Mouse (Mus musculus) liver, embryonic 14.5 days (tissue): ENCODE results near the gene Fam114a2. TPM values are rescaled to one million over a fixed set of nuclear protein-coding genes. Genes with fewer than 3 reads are reported as not detected.

Experiments used
- ATAC-seq: fragments of 200-750 bp; cut with Nextera tagmentation; 2 replicates; pipeline ENCODE4 v1.8.0; 2017; ENCODE audit warnings: moderate number of reproducible peaks, mild to moderate bottlenecking, moderate library complexity; ENCODE audit not compliant: insufficient read depth
- DNase-seq, 3 experiments: peaks; one replicate each; pipeline ENCODE4 v3.0.0-alpha.2; 2012 to 2013; ENCODE audit warnings: low read depth in 3 of 3, low spot score in 3 of 3
- H3K27ac ChIP-seq: fragments of 300-500 bp; sonication (generic); 2 replicates; pipeline ENCODE4 v1.5.1; 2014; ENCODE audit warnings: moderate library complexity, mild to moderate bottlenecking, control low read depth, inconsistent platforms
- H3K27me3 ChIP-seq: fragments of 300-500 bp; sonication (generic); 2 replicates; pipeline ENCODE4 v1.6.1; 2014; ENCODE audit warnings: mild to moderate bottlenecking, low read length, moderate library complexity; ENCODE audit not compliant: control insufficient read depth, insufficient read depth
- H3K36me3 ChIP-seq: fragments of 300-500 bp; sonication (generic); replicated peaks from 2 replicates; pipeline ENCODE4 v1.6.1; 2014; ENCODE audit warnings: low read depth; ENCODE audit not compliant: control insufficient read depth, insufficient read depth
- H3K4me1 ChIP-seq, 2 experiments: fragments of 200-500 bp in 1 of 2; fragments of 300-500 bp in 1 of 2; sonication (generic) in 1 of 2; replicated peaks; 2 replicates each; pipeline ENCODE4 v1.6.1; 2012 to 2014; ENCODE audit warnings: antibody characterized with exemption in 1 of 2, inconsistent platforms in 1 of 2, low read length in 1 of 2; ENCODE audit not compliant: control insufficient read depth in 2 of 2, insufficient read depth in 2 of 2
- H3K4me2 ChIP-seq: fragments of 300-500 bp; sonication (generic); 2 replicates; pipeline ENCODE4 v1.6.1; 2014; ENCODE audit warnings: low read depth, mild to moderate bottlenecking, control low read depth, moderate library complexity
- H3K4me3 ChIP-seq, 2 experiments: fragments of 200-500 bp in 1 of 2; fragments of 300-500 bp in 1 of 2; sonication (generic) in 1 of 2; 2 replicates each; pipeline ENCODE4 v1.5.1; 2012 to 2014; ENCODE audit warnings: low read depth in 2 of 2, low read length in 2 of 2, mild to moderate bottlenecking in 2 of 2, control low read depth in 1 of 2, inconsistent platforms in 1 of 2, moderate library complexity in 1 of 2; ENCODE audit not compliant: insufficient read depth in 1 of 2
- H3K9ac ChIP-seq: fragments of 300-500 bp; sonication (generic); replicated peaks from 2 replicates; pipeline ENCODE4 v1.6.1; 2014; ENCODE audit warnings: mild to moderate bottlenecking, control low read depth, moderate library complexity
- H3K9me3 ChIP-seq: fragments of 300-500 bp; sonication (generic); 2 replicates; pipeline ENCODE4 v1.6.1; 2016; ENCODE audit warnings: low read length, mixed read lengths; ENCODE audit not compliant: control insufficient read depth
- CTCF ChIP-seq: IDR thresholded peaks from 2 replicates; pipeline ENCODE4 v1.5.1; 2016; ENCODE audit warnings: antibody characterized with exemption, low read depth, control low read depth
- EP300 ChIP-seq: IDR thresholded peaks from 2 replicates; pipeline ENCODE4 v1.6.1; 2016; ENCODE audit warnings: antibody characterized with exemption, low read depth
- WGBS: fragments of 180-500 bp; shearing (Covaris S2); extraction: QIAGEN DNeasy Blood & Tissue Kit; methylation state at CpG from one replicate; pipeline ENCODE4 v1.1.7; 2014; ENCODE audit not compliant: insufficient replicate concordance; 5-methylcytosine and 5-hydroxymethylcytosine counted together
- polyA plus RNA-seq, 2 experiments: library from polyadenylated mRNA; depleted of rRNA in 1 of 2; stranded (reverse) in 1 of 2; unstranded in 1 of 2; fragments of >200 nt; fragmentation: Nextera tagmentation in 1 of 2; extraction: Ambion mirVana in 1 of 2; gene quantifications; 2 replicates each; pipeline versions ENCODE4 v1.2.1 to v1.2.3; 2012 to 2014

Gene Fam114a2
- polyA plus RNA-seq, 2 experiments, result 15.3 to 18.8 TPM

DNA sequence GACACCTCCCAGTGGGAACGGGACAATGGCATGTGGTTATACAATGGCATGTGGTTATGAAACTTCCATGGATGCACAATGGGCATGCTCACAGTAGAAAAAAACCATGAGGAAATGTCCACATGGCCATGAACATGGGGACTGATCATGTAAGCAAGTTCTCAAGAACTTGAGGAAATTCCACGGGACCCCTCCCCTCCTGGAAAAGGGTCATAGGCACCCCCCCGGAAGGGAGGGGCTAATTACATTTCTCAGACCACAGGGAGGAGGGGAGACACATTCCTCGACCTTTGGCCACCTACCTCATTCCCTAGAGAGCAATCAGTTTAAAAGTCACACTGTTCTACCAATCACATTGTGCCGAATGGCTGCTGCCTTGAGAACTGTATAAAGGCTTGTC is 64.0 kb downstream of the Fam114a2 start:
- TF ChIP-seq EP300, result no peak
- no peak for TF ChIP-seq CTCF
- Histone ChIP-seq H3K4me1 (no peaks in the 10 kb centered on the region), H3K9me3 (no peaks in the 10 kb centered on the region), H3K27ac (no peak overlapping the region), H3K9ac (no peak overlapping the region), H3K36me3 (no peaks in the 10 kb centered on the region), H3K27me3 (no peaks in the 10 kb centered on the region), H3K4me3 (no peak overlapping the region), H3K4me2 (no peak overlapping the region)
- 32% methylated on average over 5 of the region's 5 CpGs for WGBS
- ATAC-seq (no peak), DNase-seq (no peak)

- no peak for TF ChIP-seq CTCF
- TF ChIP-seq EP300, result no peak
- H3K9me3 ChIP-seq, result no peaks in the 10 kb centered on the region
- H3K4me1 ChIP-seq, result no peaks in the 10 kb centered on the region
- 11% methylated on average over 6 of the region's 6 CpGs for WGBS
- H3K27me3 ChIP-seq, result no peaks in the 10 kb centered on the region
- DNase-seq (no peak), ATAC-seq (no peak)
- no peaks in the 10 kb centered on the region for H3K36me3 ChIP-seq
- H3K4me3 ChIP-seq, result no peak overlapping the region
- H3K9ac ChIP-seq, result no peak overlapping the region
- H3K27ac ChIP-seq, result no peak overlapping the region
- no peak overlapping the region for H3K4me2 ChIP-seq
Measured at GRCm38 (mm10) chr11:57445237-57445962, 73.0 kb downstream of the Fam114a2 start.

GRCm38 (mm10) chr11:57434153-57434552 is 84.3 kb downstream of the Fam114a2 start:
- ATAC-seq (no peak), DNase-seq (peak in 1 of 3 experiments; percentile 2)
- H3K4me3 ChIP-seq, result no peak overlapping the region
- H3K36me3 ChIP-seq, result no peaks in the 10 kb centered on the region
- no peaks in the 10 kb centered on the region for H3K27me3 ChIP-seq
- H3K4me1 ChIP-seq, result no peaks in the 10 kb centered on the region
- 10% methylated on average over 1 of the region's 1 CpGs for WGBS
- no peaks in the 10 kb centered on the region for H3K9me3 ChIP-seq
- no peak overlapping the region for H3K4me2 ChIP-seq
- H3K9ac ChIP-seq, result no peak overlapping the region
- TF ChIP-seq EP300, result no peak
- no peak for TF ChIP-seq CTCF
- no peak overlapping the region for H3K27ac ChIP-seq

Other genes with a start within 250 kb of the Fam114a2 start
- gene Mfap3, start within 50 bp of the Fam114a2 start, polyA plus RNA-seq (2012; rRNA removed), result 4.8 and 5.4 TPM in 2 replicates
- 10.8 and 11.7 TPM in 2 replicates for gene Mfap3, start within 50 bp of the Fam114a2 start, polyA plus RNA-seq (2014; fragmentation: Nextera tagmentation; extraction: Ambion mirVana)
- gene Galnt10, start 126.8 kb upstream of the Fam114a2 start, polyA plus RNA-seq (2012; rRNA removed), result 11.8 and 13.1 TPM in 2 replicates
- 13.9 and 17.9 TPM in 2 replicates for gene Galnt10, start 126.8 kb upstream of the Fam114a2 start, polyA plus RNA-seq (2014; fragmentation: Nextera tagmentation; extraction: Ambion mirVana)